Mouse (Mus musculus) adrenal gland, postnatal 14 days (tissue): ENCODE results near the gene Atoh7. TPM values are rescaled to one million over a fixed set of nuclear protein-coding genes. Genes with fewer than 3 reads are reported as not detected.

Experiments used
- DNase-seq: peaks from one replicate; pipeline ENCODE4 v3.0.0; 2021; ENCODE audit warnings: mixed read lengths
- total RNA-seq: library from RNA; stranded (reverse); gene quantifications from 2 replicates; pipeline ENCODE4 v1.2.3, GENCODE M21; 2021

Gene Atoh7
- total RNA-seq, 1 experiment from 2014 or later, result not detected

DNA sequence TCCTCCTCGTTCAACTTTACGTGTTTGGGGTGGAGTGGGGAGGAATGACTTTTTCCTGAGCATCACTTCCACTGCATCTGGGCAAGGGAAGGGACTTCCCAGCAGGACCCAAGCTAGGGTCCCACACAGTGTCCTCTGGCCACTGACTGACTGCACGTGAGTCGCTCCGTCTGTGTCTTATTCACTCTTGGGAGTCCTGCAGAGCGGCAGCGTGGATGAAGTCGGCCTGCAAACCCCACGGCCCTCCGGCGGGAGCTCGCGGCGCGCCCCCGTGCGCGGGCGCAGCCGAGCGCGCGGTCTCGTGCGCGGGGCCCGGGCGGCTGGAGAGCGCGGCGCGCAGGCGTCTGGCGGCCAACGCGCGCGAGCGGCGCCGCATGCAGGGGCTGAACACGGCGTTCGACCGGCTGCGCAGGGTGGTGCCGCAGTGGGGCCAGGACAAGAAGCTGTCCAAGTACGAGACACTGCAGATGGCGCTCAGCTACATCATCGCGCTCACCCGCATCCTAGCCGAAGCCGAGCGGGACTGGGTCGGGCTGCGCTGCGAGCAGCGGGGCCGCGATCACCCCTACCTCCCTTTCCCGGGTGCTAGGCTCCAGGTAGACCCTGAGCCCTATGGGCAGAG lies 601 bp downstream of the Atoh7 start:
- peak; percentile 66 for DNase-seq

DNA sequence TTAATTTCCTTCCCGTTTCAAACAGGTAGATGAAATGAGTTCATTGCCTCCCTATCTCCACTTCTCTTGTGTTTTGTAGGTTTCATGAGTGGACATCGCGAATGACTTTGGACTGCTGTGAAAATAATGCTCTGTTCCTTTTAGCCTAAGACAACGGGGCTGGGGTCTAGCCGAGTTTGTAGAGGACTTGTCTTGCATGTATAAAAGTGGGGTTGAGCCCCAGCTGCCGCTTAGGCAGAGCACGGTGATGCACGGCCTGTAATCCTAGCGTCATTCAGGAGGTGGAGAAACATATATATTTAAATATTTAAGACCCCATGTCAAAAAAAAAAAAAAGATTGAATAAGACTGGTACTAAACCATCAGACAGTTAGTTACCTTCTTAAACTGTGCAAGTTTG lies 1.2 kb downstream of the Atoh7 start:
- DNase-seq, result no peak

DNA sequence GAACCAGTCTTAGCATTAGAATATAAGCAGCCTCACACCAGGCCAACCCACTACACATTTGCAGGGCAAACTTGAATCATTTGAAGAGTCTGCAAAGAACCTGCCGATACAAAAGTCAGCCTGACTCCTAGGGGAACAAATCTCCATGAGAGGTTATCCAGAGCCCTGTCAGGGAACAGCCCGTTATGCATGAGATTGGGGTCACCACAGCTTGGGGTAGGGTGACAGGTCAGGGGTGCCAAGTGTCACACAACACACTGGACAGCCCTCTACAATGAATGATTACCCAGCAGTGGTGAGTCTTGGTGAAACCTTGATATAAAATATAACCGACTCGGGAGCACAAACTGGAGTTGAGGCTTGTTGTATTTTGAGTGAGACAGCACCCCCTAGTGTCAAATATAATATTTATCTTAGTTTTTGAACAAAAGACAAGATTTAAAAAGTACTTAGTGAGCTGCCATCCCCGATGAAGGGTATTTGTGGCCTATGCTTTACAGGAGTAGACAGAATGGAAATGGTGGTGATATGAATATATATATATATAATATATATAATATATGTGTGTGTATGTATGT lies 13.7 kb downstream of the Atoh7 start:
- no peak for DNase-seq

DNA sequence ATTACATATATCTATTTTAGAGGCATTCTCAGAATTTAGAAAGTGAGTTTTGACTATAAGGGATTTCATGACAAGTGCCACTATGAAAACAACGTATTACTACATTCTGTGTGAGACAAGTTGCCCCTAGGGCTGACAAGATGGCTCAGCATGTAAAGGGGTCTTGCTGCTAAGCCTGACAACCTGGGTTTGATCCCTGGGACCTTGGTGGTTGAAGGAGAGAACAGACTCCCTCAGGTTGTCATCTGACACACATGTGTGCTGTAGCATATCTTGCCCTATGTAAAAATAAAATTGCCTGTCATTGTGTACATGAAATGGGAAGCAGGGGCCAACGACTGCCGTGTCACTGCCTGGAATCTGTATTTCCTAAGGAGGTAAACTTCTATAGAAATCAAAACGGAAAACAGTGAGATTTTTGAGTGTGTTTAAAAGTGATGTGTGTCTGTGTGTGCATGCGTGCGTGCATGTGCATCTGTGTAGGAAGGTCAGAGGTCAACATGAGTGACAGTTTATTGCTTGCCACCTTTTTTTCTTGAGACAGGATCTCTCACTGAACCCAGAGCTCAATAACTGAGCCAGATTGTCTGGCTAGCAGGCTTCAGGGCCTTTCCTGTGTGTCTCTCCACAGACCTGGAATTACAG lies 14.4 kb downstream of the Atoh7 start:
- DNase-seq, result no peak

DNA sequence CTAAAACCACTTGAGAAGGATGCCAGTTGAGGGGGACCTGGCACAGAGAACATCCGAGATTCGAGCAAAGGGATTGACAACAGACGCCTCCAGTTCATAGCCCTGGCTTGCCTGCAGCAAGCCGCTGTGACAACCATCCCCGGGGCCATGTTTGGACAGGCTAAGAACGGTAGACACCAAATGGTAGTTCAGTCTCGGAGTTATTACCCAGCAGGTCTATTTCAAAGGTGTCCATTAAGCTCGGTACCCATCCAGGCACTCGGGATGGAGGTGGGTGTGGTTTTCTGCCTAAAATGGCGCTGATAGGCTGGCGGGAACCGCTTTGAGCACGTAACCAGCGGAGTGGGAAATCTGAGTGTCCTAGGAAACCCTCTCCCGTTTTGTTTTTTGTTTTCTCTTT lies 16.4 kb downstream of the Atoh7 start:
- DNase-seq, result peak; percentile 24

DNA sequence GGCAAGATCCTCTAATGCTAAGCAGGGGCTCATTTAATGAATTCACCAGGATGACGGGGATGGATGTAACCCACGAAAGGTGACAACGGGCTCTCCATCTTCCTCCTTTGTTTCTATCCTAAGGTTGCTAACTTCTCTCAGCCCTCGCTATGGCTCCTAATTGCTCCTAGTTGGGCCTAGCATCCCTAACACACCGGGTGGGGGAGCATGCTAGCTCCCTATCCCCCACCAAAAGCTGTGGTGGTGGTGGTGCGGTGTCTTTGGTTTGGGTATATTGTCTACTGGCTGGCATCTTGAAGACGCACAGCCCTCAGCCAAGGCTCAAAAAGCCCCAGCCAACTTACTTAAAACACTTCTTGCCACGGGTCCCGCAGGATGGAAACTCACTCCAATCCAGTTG lies 16.9 kb downstream of the Atoh7 start:
- no peak for DNase-seq

DNA sequence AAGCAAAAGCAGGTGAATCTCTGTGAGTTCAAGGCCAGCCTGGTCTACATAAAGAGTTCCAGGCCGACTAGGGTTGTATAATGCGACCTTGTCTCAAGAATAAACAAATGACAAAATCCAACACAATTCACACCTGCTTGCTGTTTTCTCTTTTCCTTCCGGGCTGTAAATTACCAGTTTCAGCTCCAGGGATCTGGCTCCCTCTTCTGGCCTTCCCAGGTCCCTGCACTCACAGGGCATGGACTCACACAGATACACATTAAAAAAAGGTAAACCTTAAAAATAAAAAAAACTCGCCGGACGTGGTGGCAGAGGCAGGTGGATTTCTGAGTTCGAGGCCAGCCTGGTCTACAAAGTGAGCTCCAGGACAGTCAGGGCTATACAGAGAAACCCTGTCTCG lies 18.1 kb downstream of the Atoh7 start:
- DNase-seq, result no peak

DNA sequence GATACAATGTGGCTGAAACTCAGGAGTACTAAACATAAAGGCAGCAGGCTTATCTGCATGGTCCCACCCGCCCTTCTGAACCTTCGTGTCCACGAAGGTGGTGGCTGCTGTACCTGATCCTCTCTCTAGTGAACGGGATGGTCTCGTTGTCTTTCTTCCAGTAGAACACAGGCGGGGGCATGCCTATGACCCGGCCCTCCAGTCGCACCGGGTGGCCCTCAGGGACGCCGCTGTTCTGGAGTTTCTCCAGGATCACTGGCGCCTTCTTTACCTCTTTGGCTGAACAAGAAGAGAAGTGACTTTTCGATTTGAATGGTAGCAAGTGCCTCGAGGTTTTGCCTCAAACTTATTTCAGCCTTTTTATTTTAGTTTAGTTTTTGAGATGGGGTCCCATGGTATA lies 20.5 kb downstream of the Atoh7 start:
- DNase-seq, result no peak

DNA sequence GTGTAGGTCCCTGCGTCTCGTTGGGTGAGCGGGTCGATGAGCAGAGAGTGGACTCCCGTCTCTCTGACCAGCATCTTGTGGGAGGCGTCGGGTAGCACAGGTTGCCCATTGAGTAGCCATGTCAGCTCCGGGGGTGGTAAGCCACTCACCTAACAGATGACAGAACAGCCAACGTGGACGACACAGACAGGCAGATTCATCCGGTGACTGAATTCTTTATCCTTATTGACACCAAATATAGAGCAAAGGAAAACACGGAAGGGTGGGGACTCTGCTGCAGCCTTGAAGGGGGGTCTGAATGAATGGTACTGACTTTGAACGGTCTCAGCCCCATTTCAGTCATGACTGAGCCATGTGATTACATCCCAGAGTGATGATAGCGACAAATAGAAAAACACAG lies 22.5 kb downstream of the Atoh7 start:
- no peak for DNase-seq

DNA sequence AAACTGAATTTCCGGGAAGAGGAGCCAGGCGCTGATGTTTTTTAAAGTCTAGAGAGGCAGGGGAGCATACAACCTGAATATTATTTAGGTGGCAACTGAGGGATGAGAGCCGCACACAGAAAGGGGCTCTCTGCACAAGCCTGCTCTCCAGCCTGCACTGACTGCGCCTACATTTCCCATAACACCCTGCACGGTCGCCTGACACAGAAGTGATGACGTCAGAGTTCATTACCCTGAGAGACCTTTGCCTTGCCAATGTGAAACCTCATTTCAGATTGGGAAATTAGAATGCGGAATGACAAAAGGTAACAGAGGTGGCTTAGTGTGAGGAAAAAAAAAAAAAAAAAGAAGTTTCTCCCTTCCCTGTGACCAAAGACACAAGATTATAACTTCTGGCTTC lies 23.1 kb downstream of the Atoh7 start:
- peak; percentile 64 for DNase-seq

DNA sequence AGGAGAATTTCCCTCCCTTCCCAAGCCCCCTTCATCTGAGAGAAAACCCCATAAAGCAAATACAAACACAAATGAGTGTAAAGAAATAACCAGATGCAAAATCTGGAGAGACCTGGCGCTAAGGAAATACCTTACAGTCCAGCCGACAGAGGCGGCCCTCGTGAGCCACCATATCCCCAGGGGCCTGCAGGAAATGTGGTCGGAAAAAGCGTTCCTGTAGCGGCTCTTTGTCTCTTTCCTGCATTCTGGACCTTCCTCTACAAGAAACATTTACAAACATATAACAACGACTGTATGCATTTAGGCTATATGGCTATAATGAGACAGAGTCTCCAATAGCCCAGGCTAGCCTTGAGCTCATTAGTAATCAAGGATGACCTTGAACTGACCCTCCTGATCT lies 23.7 kb downstream of the Atoh7 start:
- DNase-seq, result no peak

DNA sequence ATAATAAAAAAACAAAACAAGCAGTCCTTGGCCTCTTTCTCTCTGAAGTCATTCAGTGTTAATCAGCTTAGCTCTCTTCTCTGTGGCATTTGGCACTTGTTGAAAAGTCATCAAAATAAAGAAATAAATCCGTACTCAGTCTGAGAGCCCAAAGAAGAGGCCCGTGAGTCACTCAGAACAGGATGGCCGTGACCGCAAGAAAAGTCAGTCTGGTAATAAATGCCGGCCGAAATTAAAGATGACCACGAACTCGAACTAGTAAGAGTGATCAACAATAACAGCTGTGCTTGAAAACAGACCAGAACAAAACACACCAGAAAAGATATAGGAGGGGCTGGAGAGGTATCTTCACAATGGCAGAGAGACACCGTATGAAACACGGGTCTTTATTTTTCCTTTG lies 24.6 kb downstream of the Atoh7 start:
- peak; percentile 47 for DNase-seq

DNA sequence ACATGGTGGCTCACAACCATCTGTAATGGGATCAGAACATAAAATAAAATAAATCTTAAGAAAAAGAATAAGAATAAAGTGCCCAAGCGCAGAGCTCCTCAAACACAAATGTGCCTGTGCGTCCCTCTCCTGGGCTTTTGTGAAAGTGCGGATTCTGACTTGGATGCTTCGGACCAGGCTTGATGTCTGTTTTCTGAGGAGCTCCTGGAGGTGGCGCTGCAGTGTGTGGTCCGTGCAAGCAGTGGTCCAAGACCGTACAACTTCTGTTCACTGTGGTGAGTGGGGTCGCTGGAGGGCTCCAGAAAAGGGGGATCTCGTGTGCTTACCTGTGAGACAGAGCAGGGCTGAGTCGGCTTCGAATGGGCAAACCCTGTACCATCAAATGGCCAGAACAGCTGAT lies 25.9 kb downstream of the Atoh7 start:
- peak; percentile 41 for DNase-seq

DNA sequence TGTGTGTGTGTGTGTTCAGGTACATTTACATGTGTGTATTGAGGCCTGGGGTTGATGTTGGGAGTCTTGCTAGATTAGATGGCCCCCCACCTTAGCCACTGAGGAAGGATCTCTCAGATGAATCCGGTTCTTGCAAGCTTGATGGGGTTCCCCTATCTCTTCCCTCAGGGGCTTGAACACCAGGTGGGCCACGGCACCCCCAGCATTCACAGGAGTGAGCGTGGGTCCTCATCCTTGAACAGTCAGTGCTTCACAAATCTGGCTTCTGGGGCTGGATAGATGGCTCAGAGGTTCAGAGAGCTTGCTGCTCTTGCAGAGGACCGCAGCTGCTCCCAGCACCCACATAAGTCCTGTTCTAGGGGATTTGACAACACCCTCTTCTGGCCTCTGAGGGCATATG lies 26.7 kb downstream of the Atoh7 start:
- no peak for DNase-seq

DNA sequence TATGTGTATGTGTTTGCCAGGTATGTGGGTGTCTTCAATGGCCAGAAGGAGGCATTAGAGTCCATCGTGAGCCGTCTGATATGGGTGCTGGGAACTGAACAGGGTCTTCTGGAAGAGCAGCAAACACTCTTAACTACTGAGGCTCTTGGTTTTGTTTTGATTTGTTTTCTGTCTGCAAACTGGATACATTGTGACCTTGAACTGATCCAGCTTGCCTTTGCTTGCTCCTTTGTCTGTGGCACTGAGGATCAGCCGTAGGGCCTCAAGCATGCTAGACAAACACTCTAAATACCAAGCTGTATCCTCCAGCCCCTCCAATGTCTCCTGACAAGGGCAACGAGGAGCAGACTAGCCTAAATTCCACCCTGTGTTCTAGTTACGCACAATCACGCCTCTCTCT lies 27.7 kb downstream of the Atoh7 start:
- DNase-seq, result no peak

DNA sequence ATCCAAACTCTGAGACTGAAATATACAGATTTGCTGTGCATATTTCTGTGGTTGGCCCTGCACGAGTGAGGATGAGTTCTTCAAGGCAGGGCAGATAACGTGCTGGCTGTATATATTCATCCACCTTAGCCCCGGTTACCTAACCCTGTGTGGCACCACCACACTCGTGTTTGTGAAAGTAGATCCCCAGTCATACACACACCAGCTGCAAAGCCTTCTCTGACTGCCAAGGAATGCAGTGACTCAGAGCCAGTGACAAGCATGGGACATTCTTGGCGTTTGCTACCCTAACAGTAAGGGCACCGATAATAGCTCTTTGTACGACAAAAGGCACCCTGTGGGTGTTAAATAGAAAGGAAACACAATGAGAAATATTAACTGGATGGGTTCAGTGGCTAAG lies 28.8 kb downstream of the Atoh7 start:
- DNase-seq, result peak; percentile 68

DNA sequence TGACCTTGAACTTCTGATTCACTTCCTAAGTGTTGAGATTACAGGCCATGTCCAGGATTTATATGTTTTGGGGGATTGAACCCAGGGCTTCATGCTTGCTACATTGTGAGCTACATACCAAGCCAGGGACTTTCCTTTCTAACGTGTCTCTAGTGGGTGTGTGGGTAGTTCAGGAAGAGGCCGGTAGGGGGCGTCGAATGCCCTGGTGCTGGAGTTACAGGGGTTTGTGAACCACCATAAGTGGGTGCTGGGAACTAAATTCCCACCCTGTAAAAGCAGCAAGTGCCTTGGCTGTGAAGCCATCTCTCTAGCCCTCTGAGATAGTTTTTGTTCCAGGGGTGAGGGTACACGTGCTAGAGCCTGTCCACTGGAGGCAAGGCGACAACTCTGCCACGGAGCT lies 31.0 kb downstream of the Atoh7 start:
- DNase-seq, result no peak

DNA sequence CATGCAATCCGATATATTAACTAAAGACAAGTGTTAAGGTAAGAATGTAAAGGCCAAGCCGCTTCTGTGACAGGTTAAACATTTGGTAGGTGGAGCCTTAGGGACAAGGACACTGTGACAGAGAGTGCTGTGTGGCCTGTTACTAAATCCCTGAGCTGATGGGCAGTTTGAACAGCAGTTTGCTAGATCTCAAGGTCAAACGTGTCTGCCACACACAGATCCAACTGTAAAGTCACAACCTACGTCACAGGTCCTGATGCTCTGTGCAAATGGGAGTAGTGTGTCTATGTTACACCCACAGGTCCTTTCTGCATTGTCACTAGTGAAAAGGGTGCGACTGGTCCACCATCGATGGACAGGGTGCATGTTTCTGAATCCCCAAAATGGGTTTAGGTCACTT lies 32.9 kb downstream of the Atoh7 start:
- no peak for DNase-seq

DNA sequence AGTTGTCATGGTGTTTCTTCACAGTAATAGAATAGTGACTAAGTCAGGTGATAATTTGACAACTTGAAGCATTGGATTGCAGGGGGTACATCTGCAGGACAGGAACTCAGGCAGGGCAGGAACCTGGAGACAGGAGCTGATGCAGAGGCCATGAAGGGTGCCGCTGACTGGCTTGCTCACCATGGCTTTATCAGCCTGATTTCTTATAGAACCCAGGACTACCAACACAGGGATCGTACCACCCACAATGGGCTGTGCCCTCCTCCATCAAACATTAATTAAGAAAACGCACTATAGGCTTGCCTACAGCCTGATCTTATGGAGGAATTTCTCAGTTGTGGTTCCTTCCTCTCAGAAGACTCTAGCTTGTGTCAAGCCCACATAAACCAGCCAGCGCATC lies 33.9 kb downstream of the Atoh7 start:
- DNase-seq, result no peak

DNA sequence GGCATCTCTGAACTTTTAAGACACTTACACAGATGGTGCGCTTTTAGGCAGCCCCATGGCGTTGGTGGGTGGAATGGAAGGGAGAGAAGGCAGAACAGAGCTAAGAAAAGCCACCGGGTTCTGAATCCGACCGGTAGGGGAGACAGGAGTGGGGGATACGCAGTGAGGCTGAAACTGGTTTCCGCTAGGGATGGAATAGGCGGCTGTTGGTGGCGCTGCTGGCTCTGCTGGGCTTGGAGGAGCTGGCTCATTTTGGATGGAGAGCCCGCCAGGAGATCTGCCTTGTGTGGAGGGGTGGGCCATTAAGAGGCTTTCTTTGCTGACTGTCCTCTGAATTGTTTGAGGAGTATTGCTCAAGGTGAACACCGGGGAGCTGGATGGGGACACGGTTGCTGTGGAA lies 36.2 kb downstream of the Atoh7 start:
- DNase-seq, result no peak

DNA sequence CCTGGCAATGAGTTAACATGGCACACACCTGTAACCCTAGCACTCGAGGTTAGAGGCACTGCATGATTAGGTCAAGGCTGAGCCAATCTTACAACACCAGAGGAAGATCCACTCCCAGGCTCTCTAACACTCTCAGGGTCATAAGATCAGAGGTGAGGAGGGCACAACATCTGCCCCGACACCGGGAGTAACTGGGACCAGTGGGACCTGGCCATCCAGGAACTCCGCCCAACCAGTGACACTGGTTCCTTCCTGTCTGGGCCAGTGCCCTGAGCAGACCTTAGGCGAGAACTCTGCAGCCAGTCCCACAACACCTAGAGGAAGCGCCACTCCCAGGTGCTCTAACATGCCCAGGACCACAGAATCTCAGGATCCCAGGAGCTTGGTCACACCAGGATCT lies 37.0 kb downstream of the Atoh7 start:
- no peak for DNase-seq

DNA sequence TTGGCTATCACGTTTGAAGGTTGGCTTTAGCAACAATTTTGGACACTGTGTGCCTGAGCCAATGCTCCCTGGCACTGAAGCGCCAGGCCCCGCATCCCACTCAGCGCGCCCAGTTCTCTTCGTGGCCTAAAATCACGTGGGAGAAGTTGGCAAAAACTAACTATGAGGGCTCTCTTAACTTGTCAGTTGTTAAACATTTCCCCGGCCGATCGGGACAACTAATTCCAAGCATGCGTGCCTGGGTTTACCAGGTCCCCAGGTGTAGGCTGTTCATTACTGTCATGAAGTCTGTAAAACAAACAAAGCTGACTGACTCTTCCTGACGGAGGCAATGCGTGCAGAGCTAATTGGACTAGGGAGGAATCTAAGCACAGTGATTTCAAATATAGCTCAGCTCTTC lies 43.2 kb downstream of the Atoh7 start:
- DNase-seq, result no peak
